Mouse (Mus musculus) heart, postnatal 0 days (tissue): ENCODE data around the gene Synm.

Source experiments
- CTCF ChIP-seq: IDR thresholded peaks from 2 replicates; pipeline ENCODE4 v1.5.1; 2016; ENCODE audit warnings: antibody characterized with exemption, control low read depth, low read depth
- EP300 ChIP-seq: IDR thresholded peaks from 2 replicates; pipeline ENCODE4 v1.6.1; 2016; ENCODE audit warnings: antibody characterized with exemption, low read depth

GRCm38 (mm10) chr7:67749441-67750239 is 9.9 kb downstream of the Synm start:
- TF ChIP-seq CTCF, result no peak
- TF ChIP-seq EP300, result no peak
